Mouse (Mus musculus): ENCODE results near the gene Ptcra. TPM values are rescaled to one million over a fixed set of nuclear protein-coding genes. Genes with fewer than 3 reads are reported as not detected.

The Ptcra gene
- polyA plus RNA-seq, 1 experiment from 2014 or later: 0.44 TPM

Other genes starting within 250 kb of the Ptcra start
- 4.5 and 5.0 TPM in 2 replicates for gene Cul9, start 217.3 kb downstream of the Ptcra start, polyA plus RNA-seq (2015; fragmentation: Nextera tagmentation; extraction: Ambion mirVana)
- gene Srf, start 207.5 kb downstream of the Ptcra start, polyA plus RNA-seq (2015; fragmentation: Nextera tagmentation; extraction: Ambion mirVana): 11.6 and 13.1 TPM in 2 replicates
- gene Ptk7, start 134.2 kb downstream of the Ptcra start, polyA plus RNA-seq (2015; fragmentation: Nextera tagmentation; extraction: Ambion mirVana): 49.3 and 52.6 TPM in 2 replicates
- gene Klc4, start 117.7 kb downstream of the Ptcra start, polyA plus RNA-seq (2015; fragmentation: Nextera tagmentation; extraction: Ambion mirVana): 18.6 and 20.5 TPM in 2 replicates
- 98.0 and 111 TPM in 2 replicates for gene Mrpl2, start 117.5 kb downstream of the Ptcra start, polyA plus RNA-seq (2015; fragmentation: Nextera tagmentation; extraction: Ambion mirVana)
- 41.1 and 41.4 TPM in 2 replicates for gene Cul7, start 113.4 kb downstream of the Ptcra start, polyA plus RNA-seq (2015; fragmentation: Nextera tagmentation; extraction: Ambion mirVana)
- 37.6 and 40.3 TPM in 2 replicates for gene Rrp36, start 89.4 kb downstream of the Ptcra start, polyA plus RNA-seq (2015; fragmentation: Nextera tagmentation; extraction: Ambion mirVana)
- 122 and 142 TPM in 2 replicates for gene Mea1, start 84.9 kb downstream of the Ptcra start, polyA plus RNA-seq (2015; fragmentation: Nextera tagmentation; extraction: Ambion mirVana)
- 136 and 148 TPM in 2 replicates for gene Klhdc3, start 82.8 kb downstream of the Ptcra start, polyA plus RNA-seq (2015; fragmentation: Nextera tagmentation; extraction: Ambion mirVana)
- gene Ppp2r5d, start 58.6 kb downstream of the Ptcra start, polyA plus RNA-seq (2015; fragmentation: Nextera tagmentation; extraction: Ambion mirVana): 54.9 and 57.7 TPM in 2 replicates
- 11.6 and 12.2 TPM in 2 replicates for gene Pex6, start 52.2 kb downstream of the Ptcra start, polyA plus RNA-seq (2015; fragmentation: Nextera tagmentation; extraction: Ambion mirVana)
- gene Gnmt, start 34.5 kb downstream of the Ptcra start, polyA plus RNA-seq (2015; fragmentation: Nextera tagmentation; extraction: Ambion mirVana): 1.5 and 2.0 TPM in 2 replicates
- 47.7 and 52.8 TPM in 2 replicates for gene Cnpy3, start 11.5 kb downstream of the Ptcra start, polyA plus RNA-seq (2015; fragmentation: Nextera tagmentation; extraction: Ambion mirVana)
- 48.8 and 56.9 TPM in 2 replicates for gene 2310039H08Rik, start 8.9 kb upstream of the Ptcra start, polyA plus RNA-seq (2015; fragmentation: Nextera tagmentation; extraction: Ambion mirVana)
- 85.1 and 101 TPM in 2 replicates for gene Rpl7l1, start 19.0 kb upstream of the Ptcra start, polyA plus RNA-seq (2015; fragmentation: Nextera tagmentation; extraction: Ambion mirVana)
- gene Bicral, start 94.8 kb upstream of the Ptcra start, polyA plus RNA-seq (2015; fragmentation: Nextera tagmentation; extraction: Ambion mirVana): 3.0 and 3.4 TPM in 2 replicates
- gene Tbcc, start 127.0 kb upstream of the Ptcra start, polyA plus RNA-seq (2015; fragmentation: Nextera tagmentation; extraction: Ambion mirVana): 39.3 and 39.8 TPM in 2 replicates
- not detected in 2 replicates for gene Prph2, start 146.7 kb upstream of the Ptcra start, polyA plus RNA-seq (2015; fragmentation: Nextera tagmentation; extraction: Ambion mirVana)
- gene Ubr2, start 246.8 kb upstream of the Ptcra start, polyA plus RNA-seq (2015; fragmentation: Nextera tagmentation; extraction: Ambion mirVana): 12.2 and 13.9 TPM in 2 replicates